Mouse (Mus musculus) myocyte (in vitro differentiated cells): ENCODE data around the gene Tmc6. TPM values are rescaled to one million over a fixed set of nuclear protein-coding genes. Genes with fewer than 3 reads are reported as not detected.

ENCODE experiments used
- H3K27me3 ChIP-seq: one replicate; pipeline ENCODE4 v1.6.1; 2011; ENCODE audit not compliant: control insufficient read depth, insufficient read depth, insufficient read length
- H3K36me3 ChIP-seq: one replicate; pipeline ENCODE4 v1.6.1; 2011; ENCODE audit not compliant: control insufficient read depth, insufficient read depth
- H3K4me2 ChIP-seq: one replicate; pipeline ENCODE4 v1.6.1; 2011; ENCODE audit warnings: low read depth, control low read depth
- H3K4me3 ChIP-seq: one replicate; pipeline ENCODE4 v1.5.1; 2011; ENCODE audit warnings: mild to moderate bottlenecking, control low read depth, moderate library complexity
- H3K79me2 ChIP-seq: one replicate; pipeline ENCODE4 v1.6.1; 2011; ENCODE audit not compliant: control insufficient read depth, insufficient read depth
- H3ac ChIP-seq: one replicate; pipeline ENCODE4 v1.6.1; 2011; ENCODE audit not compliant: control insufficient read depth, insufficient read length
- CEBPB ChIP-seq: IDR thresholded peaks from 2 replicates; pipeline ENCODE4 v1.6.1; 2011; ENCODE audit warnings: mild to moderate bottlenecking, moderate library complexity; ENCODE audit not compliant: poor library complexity, insufficient read depth, severe bottlenecking
- E2F4 ChIP-seq: IDR thresholded peaks from one replicate; pipeline ENCODE4 v1.6.1; 2011; ENCODE audit warnings: mild to moderate bottlenecking, control low read depth, moderate library complexity; ENCODE audit not compliant: insufficient read depth
- MAX ChIP-seq: IDR thresholded peaks from one replicate; pipeline ENCODE4 v1.6.1; 2011; ENCODE audit warnings: low read depth, mild to moderate bottlenecking, control low read depth
- MYOD1 ChIP-seq, 3 experiments: IDR thresholded peaks; one replicate each; pipeline ENCODE4 v1.6.1; 2011; ENCODE audit warnings: control low read depth in 2 of 3, low read depth in 2 of 3, mild to moderate bottlenecking in 2 of 3, moderate library complexity in 1 of 3; ENCODE audit not compliant: insufficient read length in 2 of 3, control insufficient read depth in 1 of 3
- MYOG ChIP-seq, 3 experiments: IDR thresholded peaks; one replicate each; pipeline ENCODE4 v1.6.1; 2011; ENCODE audit warnings: control low read depth in 2 of 3, low read depth in 2 of 3, mild to moderate bottlenecking in 2 of 3; ENCODE audit not compliant: insufficient read length in 2 of 3, control insufficient read depth in 1 of 3, insufficient read depth in 1 of 3
- POLR2A ChIP-seq: IDR thresholded peaks from one replicate; pipeline ENCODE4 v1.6.1; 2011; ENCODE audit warnings: low read depth, mild to moderate bottlenecking, control low read depth, moderate library complexity; ENCODE audit not compliant: insufficient read length
- POLR2AphosphoS2 ChIP-seq: IDR thresholded peaks from one replicate; pipeline ENCODE4 v1.6.1; 2011; ENCODE audit warnings: low read depth, control low read depth; ENCODE audit not compliant: insufficient read length
- REST ChIP-seq: IDR thresholded peaks from one replicate; pipeline ENCODE4 v1.6.1; 2011; ENCODE audit warnings: mild to moderate bottlenecking, control low read depth, moderate library complexity; ENCODE audit not compliant: insufficient read depth, insufficient read length
- SRF ChIP-seq: IDR thresholded peaks from one replicate; pipeline ENCODE4 v1.6.1; 2011; ENCODE audit warnings: low read depth; ENCODE audit not compliant: control insufficient read depth, insufficient read length
- TCF12 ChIP-seq: IDR thresholded peaks from one replicate; pipeline ENCODE4 v1.6.1; 2011; ENCODE audit warnings: mild to moderate bottlenecking, control low read depth; ENCODE audit not compliant: poor library complexity, insufficient read depth, severe bottlenecking
- TCF3 ChIP-seq: IDR thresholded peaks from one replicate; pipeline ENCODE4 v1.6.1; 2011; ENCODE audit warnings: low read depth, control low read depth; ENCODE audit not compliant: insufficient read length
- USF1 ChIP-seq: IDR thresholded peaks from one replicate; pipeline ENCODE4 v1.6.1; 2011; ENCODE audit warnings: low read depth, mild to moderate bottlenecking, control low read depth, moderate library complexity
- polyA plus RNA-seq: library from polyadenylated mRNA; unstranded; fragments of >200 nt; fragmentation: generic; extraction: Trizol; gene quantifications from one replicate; pipeline ENCODE4 v1.2.1, GENCODE M21; 2012; ENCODE audit warnings: missing spikeins

Tmc6 gene
- polyA plus RNA-seq: 51.9 TPM

DNA sequence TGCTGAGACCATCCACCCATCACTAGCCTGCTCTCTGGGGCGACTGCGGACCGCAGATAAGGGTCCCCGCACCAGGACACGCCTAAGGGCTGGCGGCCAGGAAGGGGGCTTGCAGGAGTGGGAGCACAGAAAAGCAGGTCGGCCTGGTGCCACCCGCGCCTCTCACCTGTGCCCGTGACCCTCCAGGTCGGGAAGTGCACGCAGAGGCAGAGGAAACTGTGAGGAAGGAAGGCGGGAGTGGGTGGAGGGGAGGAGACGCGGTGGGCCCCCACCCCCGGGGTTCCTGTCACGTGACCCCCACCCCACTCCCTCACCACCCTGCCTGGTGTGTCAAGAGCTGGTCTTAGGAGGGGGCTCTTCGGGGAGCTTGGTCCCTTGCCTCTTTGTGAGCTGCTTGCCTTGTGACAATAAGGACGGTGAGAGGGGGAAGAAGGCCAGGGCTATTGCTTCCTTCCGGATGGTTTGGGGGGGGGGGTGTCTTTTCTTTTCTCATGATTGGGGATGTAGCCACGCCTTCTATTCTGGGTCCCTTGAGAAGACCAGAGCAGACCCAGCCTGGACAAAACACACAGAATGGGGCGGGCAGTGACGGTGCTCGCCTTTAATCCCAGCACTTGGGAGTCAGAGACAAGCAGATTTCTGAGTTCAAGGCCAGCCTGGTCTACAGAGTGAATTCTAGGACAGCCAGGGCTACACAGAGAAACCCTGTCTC lies at the start of gene Tmc6, which contains the start of gene Tmc8:
Gene Tmc6, minus strand, starts transcription at position 206 of the 712 bp plus-strand sequence.
Gene Tmc8, plus strand, starts transcription at position 84 of the 712 bp plus-strand sequence.
- Histone ChIP-seq H3K4me2 (peak within 1 kb of the TSS; percentile 94), H3ac (no peak within 1 kb of the TSS), H3K27me3 (no peaks in the 10 kb centered on the region), H3K36me3 (no peaks in the 10 kb centered on the region), H3K79me2 (no peaks in the 10 kb centered on the region), H3K4me3 (peak within 1 kb of the TSS; percentile 59)
- TF ChIP-seq MYOD1 (IDR thresholded peaks at IDR 0.05; ENCODE audit: control insufficient read depth in 1 of 3, insufficient read length in 2 of 3, low read depth in 2 of 3) (no peak), MAX (no peak), POLR2AphosphoS2 (no peak), SRF (no peak), CEBPB (no peak), POLR2A (no peak), E2F4 (no peak), TCF3 (no peak), MYOG (IDR thresholded peaks at IDR 0.05; ENCODE audit: control insufficient read depth in 1 of 3, insufficient read depth in 1 of 3, insufficient read length in 2 of 3, low read depth in 2 of 3) (no peak), TCF12 (no peak), REST (no peak), USF1 (no peak)

DNA sequence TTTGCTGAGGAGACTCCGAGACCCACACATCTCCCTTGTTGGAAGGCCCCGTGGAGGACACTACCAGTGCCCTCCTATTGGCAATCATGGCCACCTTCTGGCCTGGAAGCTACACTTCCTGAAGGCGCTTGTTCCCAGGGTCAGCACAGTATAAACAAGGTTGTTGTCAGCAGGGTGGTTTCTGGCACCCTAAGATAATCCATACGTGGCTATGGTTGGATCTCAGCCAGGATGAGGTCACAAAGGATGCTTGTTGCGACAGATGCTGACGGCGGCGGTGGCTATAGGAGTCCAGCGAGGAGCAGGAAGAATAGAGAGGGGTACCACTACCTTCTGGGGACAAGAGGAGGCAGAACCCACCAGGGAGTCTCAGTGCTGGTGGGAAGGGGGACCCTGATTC lies 48.4 kb upstream of the Tmc6 start:
- H3K36me3 ChIP-seq: no peaks in the 10 kb centered on the region
- TF ChIP-seq SRF: no peak
- no peak for TF ChIP-seq MYOD1 (IDR thresholded peaks at IDR 0.05; ENCODE audit: control insufficient read depth in 1 of 3, insufficient read length in 2 of 3, low read depth in 2 of 3)
- TF ChIP-seq REST: no peak
- TF ChIP-seq POLR2A: no peak
- no peak overlapping the region for H3ac ChIP-seq
- no peaks in the 10 kb centered on the region for H3K27me3 ChIP-seq
- H3K4me3 ChIP-seq: no peak overlapping the region
- no peak overlapping the region for H3K4me2 ChIP-seq
- H3K79me2 ChIP-seq: peaks cover under 1% of the 10 kb centered on the region

DNA sequence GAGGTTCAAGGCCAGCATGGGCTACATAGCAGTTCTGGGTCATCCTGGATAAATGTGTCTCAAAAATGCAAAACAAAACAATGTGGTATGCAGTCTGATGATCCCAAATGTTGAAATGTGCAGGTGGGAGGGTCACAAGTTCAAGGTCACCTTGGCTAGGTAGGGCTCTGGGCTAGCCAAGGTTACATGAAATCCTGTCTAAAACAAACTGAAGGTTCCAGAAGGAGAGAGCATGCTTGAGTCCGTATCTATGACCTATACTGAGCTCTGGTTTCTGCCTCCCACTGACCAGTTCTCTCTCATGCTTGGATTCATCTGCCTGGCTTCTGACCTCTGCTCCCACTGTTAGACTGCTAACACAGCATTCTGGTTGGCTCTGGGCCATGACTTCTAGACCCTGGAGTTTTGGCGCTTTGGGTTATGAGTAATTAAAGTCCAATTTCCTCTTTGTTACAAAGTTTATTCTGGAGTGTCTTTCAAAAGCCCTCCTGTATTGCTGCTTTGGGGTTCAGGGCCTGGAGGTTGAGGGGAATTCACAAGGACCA lies 47.7 kb upstream of the Tmc6 start:
- no peak for TF ChIP-seq MYOG (IDR thresholded peaks at IDR 0.05; ENCODE audit: control insufficient read depth in 1 of 3, insufficient read depth in 1 of 3, insufficient read length in 2 of 3, low read depth in 2 of 3)
- TF ChIP-seq POLR2A: no peak
- TF ChIP-seq POLR2AphosphoS2: no peak
- TF ChIP-seq CEBPB: no peak
- TF ChIP-seq TCF12: no peak
- no peak for TF ChIP-seq MYOD1 (IDR thresholded peaks at IDR 0.05; ENCODE audit: control insufficient read depth in 1 of 3, insufficient read length in 2 of 3, low read depth in 2 of 3)
- TF ChIP-seq SRF: no peak
- no peak for TF ChIP-seq E2F4
- TF ChIP-seq TCF3: no peak
- no peak for TF ChIP-seq MAX
- TF ChIP-seq USF1: no peak
- no peak for TF ChIP-seq REST
- peaks cover 7% of the 10 kb centered on the region for H3K79me2 ChIP-seq
- H3K27me3 ChIP-seq: no peaks in the 10 kb centered on the region
- H3K36me3 ChIP-seq: no peaks in the 10 kb centered on the region
- H3K4me3 ChIP-seq: no peak overlapping the region
- H3K4me2 ChIP-seq: peak overlapping the region; percentile 26
- no peak overlapping the region for H3ac ChIP-seq

DNA sequence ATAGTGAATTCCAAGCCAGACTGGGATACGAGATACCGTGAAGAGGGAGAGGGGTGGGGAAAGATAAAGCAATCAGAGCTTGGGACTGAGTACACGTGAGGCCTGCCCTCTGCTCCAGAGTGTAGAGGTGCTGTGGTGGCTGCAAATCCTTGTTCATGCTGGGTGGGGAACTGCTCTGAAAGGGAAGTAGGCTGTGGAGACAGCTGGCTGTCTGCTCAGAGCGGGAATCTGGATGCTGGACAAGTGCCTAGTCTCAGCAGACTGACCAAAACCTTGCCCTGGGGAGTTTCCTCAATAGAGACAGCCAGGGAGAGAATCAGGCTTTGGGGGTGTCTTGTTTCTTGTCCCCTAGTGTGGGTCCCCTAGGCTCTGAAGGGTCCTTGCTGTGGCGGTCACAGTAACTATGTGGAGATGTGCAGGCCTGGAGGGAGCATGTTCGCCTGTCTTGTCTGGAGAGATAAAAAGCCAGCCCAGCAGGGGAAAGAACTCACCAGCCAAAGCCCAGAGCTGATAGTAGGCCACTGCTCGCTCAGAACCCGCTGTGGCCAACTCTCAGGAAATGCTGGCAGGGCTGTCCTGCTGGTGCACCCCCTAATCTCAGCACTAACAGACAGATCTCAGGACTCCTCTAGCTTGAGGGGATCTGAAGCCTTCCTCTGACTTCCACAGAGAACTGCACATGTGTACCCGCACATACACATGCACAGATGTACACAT lies 47.0 kb upstream of the Tmc6 start:
- no peak overlapping the region for H3K4me3 ChIP-seq
- no peak overlapping the region for H3ac ChIP-seq
- H3K27me3 ChIP-seq: no peaks in the 10 kb centered on the region
- TF ChIP-seq TCF12: no peak
- TF ChIP-seq E2F4: no peak
- no peak for TF ChIP-seq CEBPB
- TF ChIP-seq POLR2A: peak; percentile 33
- no peak for TF ChIP-seq MAX
- no peak for TF ChIP-seq USF1
- TF ChIP-seq MYOG (IDR thresholded peaks at IDR 0.05; ENCODE audit: control insufficient read depth in 1 of 3, insufficient read depth in 1 of 3, insufficient read length in 2 of 3, low read depth in 2 of 3): peak; percentile 46 to 88 (median 51)
- TF ChIP-seq MYOD1 (IDR thresholded peaks at IDR 0.05; ENCODE audit: control insufficient read depth in 1 of 3, insufficient read length in 2 of 3, low read depth in 2 of 3): peak in 2 of 3 experiments; percentile 80 to 85
- peak overlapping the region; percentile 94 for H3K4me2 ChIP-seq
- H3K36me3 ChIP-seq: no peaks in the 10 kb centered on the region
- H3K79me2 ChIP-seq: peaks cover 7% of the 10 kb centered on the region
